Comparison of ENCODE assay signal across 30 mouse cellular contexts in the genomic region with DNA sequence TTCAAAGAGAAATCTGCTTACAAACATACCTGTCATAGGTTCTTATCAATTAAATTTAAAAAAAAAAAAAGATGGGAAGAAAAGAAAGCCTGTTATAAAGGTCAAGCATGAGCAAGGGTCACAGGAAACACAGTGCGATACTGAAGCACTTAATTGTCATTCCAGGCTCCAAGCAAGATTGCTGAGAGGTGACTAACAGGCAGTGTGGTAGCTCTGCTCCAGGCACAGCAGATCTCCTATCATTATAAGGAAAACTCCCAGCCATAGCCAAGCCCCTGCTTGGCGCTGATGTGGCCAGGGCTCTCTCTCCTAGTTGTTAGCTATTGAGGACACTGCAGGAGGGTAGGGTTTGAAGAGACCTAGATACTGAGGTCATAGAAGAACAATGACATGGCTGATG. TPM values are rescaled to one million over a fixed set of nuclear protein-coding genes. Genes with fewer than 3 reads are reported as not detected.
DNase-seq lines count a peak whose midpoint lies in the region; ATAC-seq and TF ChIP-seq lines count a peak whose summit lies in the region.
"Had no signal": no experiment of that assay in that cellular context is flagged by ENCODE, and none has a peak within 500 bp of the region (broad histone marks: within the 10 kb centered on the region; RNA-seq: fewer than 3 reads in every experiment).

No protein-coding gene starts in this region.

- POLR2A ChIA-PET in Patski (lab: Charles Lee): interaction anchor here (0.7 kb wide), 1 partner anchor 34 kb away, joined by 3 read pairs; no protein-coding TSS in a partner anchor

- H3K4me3 ChIP-seq in heart, embryonic 12.5 days: no peak overlapping the region
- no peak overlapping the region for H3K4me3 ChIP-seq in intestine, embryonic 16.5 days (ENCODE audit: low read length)
- H3K4me3 ChIP-seq in intestine, embryonic 15.5 days (replicated peaks): no peak overlapping the region
- peak overlapping the region; percentile 19 for H3K4me3 ChIP-seq in liver, postnatal 0 days (ENCODE audit: low read depth, low read length)
- H3K4me3 ChIP-seq in hindbrain, embryonic 10.5 days: no peak overlapping the region
- H3K4me3 ChIP-seq: gastrocnemius, adult 2 months; hindbrain, embryonic 15.5 days; kidney, embryonic 15.5 days; limb, embryonic 13.5 days; lung, embryonic 15.5 days; midbrain, embryonic 15.5 days; neural tube, embryonic 12.5 days had no signal

- no peak for TF ChIP-seq CTCF in Patski (IDR thresholded peaks at IDR 0.05)
- TF ChIP-seq CTCF in liver, postnatal 0 days (IDR thresholded peaks at IDR 0.05; ENCODE audit: low read depth): no peak

- H3K9me3 ChIP-seq in heart, embryonic 12.5 days (replicated peaks): 0 out of 2 replicates have a peak, but pooled peaks cover 3% of the 10 kb centered on the region
- no peaks in the 10 kb centered on the region for H3K9me3 ChIP-seq in intestine, embryonic 16.5 days (ENCODE audit: control insufficient read depth, low read length)
- no peaks in the 10 kb centered on the region for H3K9me3 ChIP-seq in intestine, embryonic 15.5 days
- peaks cover 2% of the 10 kb centered on the region; the same call in 1 of the 2 replicates for H3K9me3 ChIP-seq in liver, postnatal 0 days (ENCODE audit: low read length)
- peaks cover 3% of the 10 kb centered on the region; the same call in 1 of the 2 replicates for H3K9me3 ChIP-seq in hindbrain, embryonic 10.5 days
- H3K9me3 ChIP-seq: hindbrain, embryonic 15.5 days; kidney, embryonic 15.5 days; limb, embryonic 13.5 days; lung, embryonic 15.5 days; midbrain, embryonic 15.5 days; neural tube, embryonic 12.5 days had no signal

- no peaks in the 10 kb centered on the region for H3K36me3 ChIP-seq in heart, embryonic 12.5 days
- no peaks in the 10 kb centered on the region for H3K36me3 ChIP-seq in intestine, embryonic 16.5 days (ENCODE audit: control insufficient read depth, insufficient read depth, low read length)
- H3K36me3 ChIP-seq in intestine, embryonic 15.5 days: no peaks in the 10 kb centered on the region
- H3K36me3 ChIP-seq in liver, postnatal 0 days (replicated peaks; ENCODE audit: insufficient read depth, low read length): no peaks in the 10 kb centered on the region; the same call in 1 of the 2 replicates
- no peaks in the 10 kb centered on the region for H3K36me3 ChIP-seq in hindbrain, embryonic 10.5 days
- H3K36me3 ChIP-seq: hindbrain, embryonic 15.5 days; kidney, embryonic 15.5 days; limb, embryonic 13.5 days; lung, embryonic 15.5 days; midbrain, embryonic 15.5 days; neural tube, embryonic 12.5 days had no signal

- no peak overlapping the region for H3K9ac ChIP-seq in heart, embryonic 12.5 days
- no peak overlapping the region for H3K9ac ChIP-seq in intestine, embryonic 16.5 days (ENCODE audit: low read depth, low read length)
- no peak overlapping the region for H3K9ac ChIP-seq in intestine, embryonic 15.5 days
- H3K9ac ChIP-seq in liver, postnatal 0 days (replicated peaks): peak overlapping the region; percentile 32
- H3K9ac ChIP-seq: hindbrain, embryonic 15.5 days; kidney, embryonic 15.5 days; limb, embryonic 13.5 days; lung, embryonic 15.5 days; midbrain, embryonic 15.5 days; neural tube, embryonic 12.5 days had no signal

- ATAC-seq in heart, embryonic 12.5 days (ENCODE audit: insufficient number of reproducible peaks, low FRiP score): no peak; the same call in 1 of the 2 replicates
- ATAC-seq in intestine, embryonic 16.5 days: peak; percentile 44; the same call in 1 of the 2 replicates
- no peak for ATAC-seq in intestine, embryonic 15.5 days
- peak; percentile 73 for ATAC-seq in Patski
- ATAC-seq in liver, postnatal 0 days: peak; percentile 68
- ATAC-seq: forebrain, embryonic 14.5 days; midbrain, embryonic 15.5 days had no signal

- H3K27ac ChIP-seq in heart, embryonic 12.5 days (ENCODE audit: poor library complexity, severe bottlenecking): no peak overlapping the region
- H3K27ac ChIP-seq in intestine, embryonic 16.5 days (ENCODE audit: low read length): no peak overlapping the region
- H3K27ac ChIP-seq in intestine, embryonic 15.5 days: no peak overlapping the region
- peak overlapping the region; percentile 73 for H3K27ac ChIP-seq in liver, postnatal 0 days (ENCODE audit: low read depth)
- no peak overlapping the region for H3K27ac ChIP-seq in hindbrain, embryonic 10.5 days
- H3K27ac ChIP-seq: gastrocnemius, adult 2 months; hindbrain, embryonic 15.5 days; kidney, embryonic 15.5 days; limb, embryonic 13.5 days; lung, embryonic 15.5 days; midbrain, embryonic 15.5 days; neural tube, embryonic 12.5 days had no signal

- H3K4me2 ChIP-seq in heart, embryonic 12.5 days: no peak overlapping the region
- H3K4me2 ChIP-seq in intestine, embryonic 16.5 days (ENCODE audit: low read depth, low read length): no peak overlapping the region
- H3K4me2 ChIP-seq in intestine, embryonic 15.5 days (replicated peaks): no peak overlapping the region
- H3K4me2 ChIP-seq in liver, postnatal 0 days (ENCODE audit: low read depth, low read length): peak overlapping the region; percentile 55
- H3K4me2 ChIP-seq: hindbrain, embryonic 15.5 days; kidney, embryonic 15.5 days; limb, embryonic 13.5 days; lung, embryonic 15.5 days; midbrain, embryonic 15.5 days; neural tube, embryonic 12.5 days had no signal

- no peak for TF ChIP-seq EP300 in liver, postnatal 0 days (IDR thresholded peaks at IDR 0.05; ENCODE audit: low read depth)

- CTCF ChIA-PET in Patski (lab: Charles Lee): interaction anchor here (1.0 kb wide), 1 partner anchor 8 kb away, joined by 3 read pairs; no protein-coding TSS in a partner anchor

- H3K4me1 ChIP-seq in heart, embryonic 12.5 days (replicated peaks): peaks cover 8% of the 10 kb centered on the region
- H3K4me1 ChIP-seq in intestine, embryonic 16.5 days (ENCODE audit: control insufficient read depth, insufficient read depth, low read length): no peaks in the 10 kb centered on the region
- H3K4me1 ChIP-seq in intestine, embryonic 15.5 days (replicated peaks): no peaks in the 10 kb centered on the region
- 0 out of 2 replicates have a peak, but pooled peaks cover 3% of the 10 kb centered on the region for H3K4me1 ChIP-seq in liver, postnatal 0 days (ENCODE audit: insufficient read depth)
- H3K4me1 ChIP-seq in hindbrain, embryonic 10.5 days (replicated peaks): no peaks in the 10 kb centered on the region
- H3K4me1 ChIP-seq: hindbrain, embryonic 15.5 days; kidney, embryonic 15.5 days; limb, embryonic 13.5 days; lung, embryonic 15.5 days; midbrain, embryonic 15.5 days; neural tube, embryonic 12.5 days had no signal

- WGBS in heart, embryonic 12.5 days: 43% methylated on average over 2 of the region's 2 CpGs
- WGBS in intestine, embryonic 16.5 days: 58% methylated on average over 2 of the region's 2 CpGs
- 69% methylated on average over 2 of the region's 2 CpGs for WGBS in intestine, embryonic 15.5 days
- WGBS in liver, postnatal 0 days (ENCODE audit: insufficient replicate concordance): 46% methylated on average over 2 of the region's 2 CpGs
- 77% methylated on average over 2 of the region's 2 CpGs for WGBS in hindbrain, embryonic 10.5 days

- no peaks in the 10 kb centered on the region for H3K27me3 ChIP-seq in heart, embryonic 12.5 days (replicated peaks)
- no peaks in the 10 kb centered on the region for H3K27me3 ChIP-seq in intestine, embryonic 16.5 days (replicated peaks; ENCODE audit: control insufficient read depth, insufficient read depth, low read length)
- H3K27me3 ChIP-seq in intestine, embryonic 15.5 days (replicated peaks): no peaks in the 10 kb centered on the region
- no peaks in the 10 kb centered on the region for H3K27me3 ChIP-seq in Patski
- H3K27me3 ChIP-seq in liver, postnatal 0 days (ENCODE audit: insufficient read depth, low read length): no peaks in the 10 kb centered on the region
- no peaks in the 10 kb centered on the region for H3K27me3 ChIP-seq in hindbrain, embryonic 10.5 days (ENCODE audit: insufficient read depth, poor library complexity, severe bottlenecking)
- H3K27me3 ChIP-seq: hindbrain, embryonic 15.5 days; kidney, embryonic 15.5 days; limb, embryonic 13.5 days; lung, embryonic 15.5 days; midbrain, embryonic 15.5 days; neural tube, embryonic 12.5 days had no signal

- in situ Hi-C loops in Patski (cut with MboI; ENCODE audit: low pct_unique_long_range_greater_than_20kb): no loop called here

- DNase-seq in heart, adult 18-20 months: peak; percentile 11 to 25
- no peak for DNase-seq in Patski (ENCODE audit: low read depth, low spot score)
- no peak for DNase-seq in liver, postnatal 0 days
- no peak for DNase-seq in hindbrain, embryonic 10.5 days (ENCODE audit: low spot score)
- DNase-seq: adrenal gland, postnatal 25 days; cerebellum, adult 9-10 months; gastrocnemius, adult 2 months; kidney, postnatal 36 days; layer of hippocampus, postnatal 36 days; lung, postnatal 4 days; retina, postnatal 1 day; right cerebral cortex, postnatal 25 days; spleen, adult 18-20 months; thymus, postnatal 36 days had no signal

RNA-seq across cellular contexts. Expression of gene Tm4sf4, which starts 38.2 kb away (rescaled TPM):
- total RNA-seq in heart, adult 18-20 months (2021): not detected
- polyA plus RNA-seq in heart, embryonic 12.5 days (2016; fragmentation: Nextera tagmentation; extraction: Ambion mirVana): 0.52 TPM in 1 of 2 replicates, not detected in the other
- polyA plus RNA-seq in intestine, embryonic 16.5 days (2015; fragmentation: Nextera tagmentation; extraction: Ambion mirVana): 43.9 and 44.7 TPM in 2 replicates
- polyA plus RNA-seq in intestine, embryonic 15.5 days (2015; fragmentation: Nextera tagmentation; extraction: Ambion mirVana): 44.0 and 44.9 TPM in 2 replicates
- polyA plus RNA-seq in Patski (2021): 0.06 TPM
- 243 and 252 TPM in 2 replicates for polyA plus RNA-seq in liver, postnatal 0 days (2015; fragmentation: Nextera tagmentation; extraction: Ambion mirVana)
- 0.20 TPM in 1 of 2 replicates, not detected in the other for polyA plus RNA-seq in hindbrain, embryonic 10.5 days (2016; fragmentation: Nextera tagmentation; extraction: Ambion mirVana)
- total RNA-seq: gastrocnemius, adult 2 months; heart, postnatal 36 days; layer of hippocampus, adult 8-10 months; layer of hippocampus, postnatal 36 days; left cerebral cortex, postnatal 25 days; megakaryocyte-erythroid progenitor cell, adult 5-6 weeks had no signal
- polyA plus RNA-seq: embryonic facial prominence, embryonic 14.5 days; frontal cortex, adult 2 months; neural tube, embryonic 12.5 days had no signal

Comparison
In these comparisons a context has a peak if more than half of its experiments do, and no peak if none do; other contexts are left out.
1. ATAC-seq: peak in intestine, embryonic 16.5 days (single experiment), Patski (single experiment) and liver, postnatal 0 days (single experiment); none in heart, embryonic 12.5 days (single experiment) and intestine, embryonic 15.5 days (single experiment).
2. DNase-seq: peak in heart, adult 18-20 months (2 of 2); none in Patski (single experiment), liver, postnatal 0 days (single experiment) and hindbrain, embryonic 10.5 days (single experiment).
3. RNA of gene Tm4sf4, which starts 38.2 kb away (polyA plus RNA-seq): 243 to 252 TPM in liver, postnatal 0 days, 44.0 to 44.9 TPM in intestine, embryonic 15.5 days and 43.9 to 44.7 TPM in intestine, embryonic 16.5 days; 0.52 TPM in heart, embryonic 12.5 days, 0.20 TPM in hindbrain, embryonic 10.5 days and 0.06 TPM in Patski (single experiment); every median in the first group is over 10 times any median in the second.